Mouse (Mus musculus): Measurements from ENCODE around the gene Ttyh3.

- no peak for TF ChIP-seq CTCF (conservative IDR thresholded peaks at IDR 0.05; ENCODE audit: low read length)
- no peak for TF ChIP-seq POU5F1 (IDR thresholded peaks at IDR 0.05; ENCODE audit: borderline replicate concordance, low read length)
- no peak for TF ChIP-seq NANOG (IDR thresholded peaks at IDR 0.05; ENCODE audit: borderline replicate concordance, low read length)
These were observed 10.9 kb upstream of the Ttyh3 start for GRCm38 (mm10) chr5:140659607-140660272.
